Mouse (Mus musculus): Measurements from ENCODE around the gene Efna4. TPM values are rescaled to one million over a fixed set of nuclear protein-coding genes. Genes with fewer than 3 reads are reported as not detected.

The Efna4 gene
- polyA plus RNA-seq, 1 experiment from 2014 or later = 11.7 TPM

- H3K36me3 ChIP-seq (ENCODE audit: control insufficient read depth, insufficient read depth, low read length) = no peaks in the 10 kb centered on the region
- no peaks in the 10 kb centered on the region for H3K27me3 ChIP-seq (ENCODE audit: control insufficient read depth, insufficient read depth, low read length)
- H3K27ac ChIP-seq (replicated peaks) = no peak overlapping the region
- H3K4me2 ChIP-seq (replicated peaks; ENCODE audit: low read depth) = no peak overlapping the region
- no peak for DNase-seq (ENCODE audit: low spot score)
- H3K4me3 ChIP-seq (ENCODE audit: low read depth, low read length) = no peak overlapping the region
- 0 out of 2 replicates have a peak, but pooled peaks cover 4% of the 10 kb centered on the region for H3K4me1 ChIP-seq (replicated peaks; ENCODE audit: control insufficient read depth, insufficient read depth)
- WGBS = 37% methylated on average over 2 of the region's 2 CpGs
- ATAC-seq (ENCODE audit: low FRiP score, low TSS enrichment) = no peak
- H3K9me3 ChIP-seq (ENCODE audit: control insufficient read depth, low read length) = no peaks in the 10 kb centered on the region
- TF ChIP-seq CTCF (IDR thresholded peaks at IDR 0.05; ENCODE audit: low read depth) = no peak
- TF ChIP-seq EP300 (optimal IDR thresholded peaks at IDR 0.05) = no peak
- H3K9ac ChIP-seq (ENCODE audit: low read length) = no peak overlapping the region
Observed at GRCm38 (mm10) chr3:89285526-89285925, 52.3 kb downstream of the Efna4 start.

GRCm38 (mm10) chr3:89284261-89284660 lies 53.6 kb downstream of the Efna4 start:
- WGBS = 80% methylated on average over 3 of the region's 3 CpGs
- Histone ChIP-seq H3K27ac (replicated peaks) (no peak overlapping the region), H3K27me3 (ENCODE audit: control insufficient read depth, insufficient read depth, low read length) (no peaks in the 10 kb centered on the region), H3K9ac (ENCODE audit: low read length) (no peak overlapping the region), H3K9me3 (ENCODE audit: control insufficient read depth, low read length) (no peaks in the 10 kb centered on the region), H3K36me3 (ENCODE audit: control insufficient read depth, insufficient read depth, low read length) (no peaks in the 10 kb centered on the region), H3K4me1 (replicated peaks; ENCODE audit: control insufficient read depth, insufficient read depth) (0 out of 2 replicates have a peak, but pooled peaks cover 4% of the 10 kb centered on the region), H3K4me2 (replicated peaks; ENCODE audit: low read depth) (no peak overlapping the region), H3K4me3 (ENCODE audit: low read depth, low read length) (no peak overlapping the region)
- DNase-seq (ENCODE audit: low spot score) = no peak
- no peak for ATAC-seq (ENCODE audit: low FRiP score, low TSS enrichment)
- TF ChIP-seq EP300 (optimal IDR thresholded peaks at IDR 0.05) (no peak), CTCF (IDR thresholded peaks at IDR 0.05; ENCODE audit: low read depth) (no peak)

Other genes starting within 250 kb of the Efna4 start
- 19.4 and 22.0 TPM in 2 replicates for gene Rusc1, start 244.7 kb downstream of the Efna4 start, polyA plus RNA-seq (2015; fragmentation: Nextera tagmentation; extraction: Ambion mirVana)
- gene Gm43738, start 236.9 kb downstream of the Efna4 start, polyA plus RNA-seq (2015; fragmentation: Nextera tagmentation; extraction: Ambion mirVana) = 0.17 TPM in 1 of 2 replicates, not detected in the other
- 372 and 379 TPM in 2 replicates for gene Fdps, start 236.1 kb downstream of the Efna4 start, polyA plus RNA-seq (2015; fragmentation: Nextera tagmentation; extraction: Ambion mirVana)
- 6.6 and 6.8 TPM in 2 replicates for gene Pklr, start 201.9 kb downstream of the Efna4 start, polyA plus RNA-seq (2015; fragmentation: Nextera tagmentation; extraction: Ambion mirVana)
- 0.45 and 0.71 TPM in 2 replicates for gene Hcn3, start 177.8 kb downstream of the Efna4 start, polyA plus RNA-seq (2015; fragmentation: Nextera tagmentation; extraction: Ambion mirVana)
- gene Clk2, start 173.2 kb downstream of the Efna4 start, polyA plus RNA-seq (2015; fragmentation: Nextera tagmentation; extraction: Ambion mirVana) = 10.2 and 11.3 TPM in 2 replicates
- 65.4 and 66.3 TPM in 2 replicates for gene Scamp3, start 160.6 kb downstream of the Efna4 start, polyA plus RNA-seq (2015; fragmentation: Nextera tagmentation; extraction: Ambion mirVana)
- gene Fam189b, start 154.9 kb downstream of the Efna4 start, polyA plus RNA-seq (2015; fragmentation: Nextera tagmentation; extraction: Ambion mirVana) = 7.5 and 9.1 TPM in 2 replicates
- 98.5 and 112 TPM in 2 replicates for gene Gba, start 135.1 kb downstream of the Efna4 start, polyA plus RNA-seq (2015; fragmentation: Nextera tagmentation; extraction: Ambion mirVana)
- gene Thbs3, start 122.8 kb downstream of the Efna4 start, polyA plus RNA-seq (2015; fragmentation: Nextera tagmentation; extraction: Ambion mirVana) = 25.5 and 31.1 TPM in 2 replicates
- 129 and 133 TPM in 2 replicates for gene Mtx1, start 110.9 kb downstream of the Efna4 start, polyA plus RNA-seq (2015; fragmentation: Nextera tagmentation; extraction: Ambion mirVana)
- gene Muc1, start 109.0 kb downstream of the Efna4 start, polyA plus RNA-seq (2015; fragmentation: Nextera tagmentation; extraction: Ambion mirVana) = 212 and 255 TPM in 2 replicates
- 266 and 314 TPM in 2 replicates for gene Krtcap2, start 92.1 kb downstream of the Efna4 start, polyA plus RNA-seq (2015; fragmentation: Nextera tagmentation; extraction: Ambion mirVana)
- gene Trim46, start 91.7 kb downstream of the Efna4 start, polyA plus RNA-seq (2015; fragmentation: Nextera tagmentation; extraction: Ambion mirVana) = 2.7 and 3.3 TPM in 2 replicates
- gene Dpm3, start 78.7 kb downstream of the Efna4 start, polyA plus RNA-seq (2015; fragmentation: Nextera tagmentation; extraction: Ambion mirVana) = 140 and 152 TPM in 2 replicates
- 107 and 113 TPM in 2 replicates for gene Slc50a1, start 67.5 kb downstream of the Efna4 start, polyA plus RNA-seq (2015; fragmentation: Nextera tagmentation; extraction: Ambion mirVana)
- 34.8 and 36.6 TPM in 2 replicates for gene Efna1, start 56.9 kb downstream of the Efna4 start, polyA plus RNA-seq (2015; fragmentation: Nextera tagmentation; extraction: Ambion mirVana)
- gene Efna3, start 15.1 kb downstream of the Efna4 start, polyA plus RNA-seq (2015; fragmentation: Nextera tagmentation; extraction: Ambion mirVana) = 25.8 and 29.2 TPM in 2 replicates
- 43.0 and 44.8 TPM in 2 replicates for gene Adam15, start 12.0 kb upstream of the Efna4 start, polyA plus RNA-seq (2015; fragmentation: Nextera tagmentation; extraction: Ambion mirVana)
- gene Dcst2, start 23.9 kb upstream of the Efna4 start, polyA plus RNA-seq (2015; fragmentation: Nextera tagmentation; extraction: Ambion mirVana) = 0.33 and 0.41 TPM in 2 replicates
- gene Dcst1, start 27.2 kb upstream of the Efna4 start, polyA plus RNA-seq (2015; fragmentation: Nextera tagmentation; extraction: Ambion mirVana) = 0.29 and 0.36 TPM in 2 replicates
- gene Zbtb7b, start 56.7 kb upstream of the Efna4 start, polyA plus RNA-seq (2015; fragmentation: Nextera tagmentation; extraction: Ambion mirVana) = 7.9 and 9.1 TPM in 2 replicates
- not detected in 2 replicates for gene Lenep, start 64.8 kb upstream of the Efna4 start, polyA plus RNA-seq (2015; fragmentation: Nextera tagmentation; extraction: Ambion mirVana)
- gene Flad1, start 73.8 kb upstream of the Efna4 start, polyA plus RNA-seq (2015; fragmentation: Nextera tagmentation; extraction: Ambion mirVana) = 20.9 and 22.6 TPM in 2 replicates
- gene Cks1b, start 80.4 kb upstream of the Efna4 start, polyA plus RNA-seq (2015; fragmentation: Nextera tagmentation; extraction: Ambion mirVana) = 158 and 179 TPM in 2 replicates
- 42.6 and 49.0 TPM in 2 replicates for gene Shc1, start 80.4 kb upstream of the Efna4 start, polyA plus RNA-seq (2015; fragmentation: Nextera tagmentation; extraction: Ambion mirVana)
- gene Pygo2, start 92.2 kb upstream of the Efna4 start, polyA plus RNA-seq (2015; fragmentation: Nextera tagmentation; extraction: Ambion mirVana) = 18.0 and 21.3 TPM in 2 replicates
- 48.4 and 48.6 TPM in 2 replicates for gene Pbxip1, start 98.7 kb upstream of the Efna4 start, polyA plus RNA-seq (2015; fragmentation: Nextera tagmentation; extraction: Ambion mirVana)
- gene Pmvk, start 116.5 kb upstream of the Efna4 start, polyA plus RNA-seq (2015; fragmentation: Nextera tagmentation; extraction: Ambion mirVana) = 49.7 and 55.0 TPM in 2 replicates
- 4.5 and 5.3 TPM in 2 replicates for gene Kcnn3, start 182.1 kb upstream of the Efna4 start, polyA plus RNA-seq (2015; fragmentation: Nextera tagmentation; extraction: Ambion mirVana)

Measured in stomach, postnatal 0 days (tissue).